Mouse (Mus musculus) heart, postnatal 0 days (tissue): ENCODE data around the gene Cd72.

Source experiments
- CTCF ChIP-seq: IDR thresholded peaks from 2 replicates; pipeline ENCODE4 v1.5.1; 2016; ENCODE audit warnings: antibody characterized with exemption, control low read depth, low read depth
- EP300 ChIP-seq: IDR thresholded peaks from 2 replicates; pipeline ENCODE4 v1.6.1; 2016; ENCODE audit warnings: antibody characterized with exemption, low read depth

- TF ChIP-seq EP300 = no peak
- TF ChIP-seq CTCF = no peak
These were observed at the start of gene Cd72 for GRCm38 (mm10) chr4:43454041-43454836.
